Mouse (Mus musculus) yolk sac, embryonic 10.5 days (tissue): ENCODE data around the gene Pdgfra.
A peak's percentile ranks its signal among the peaks of the same experiment; 100 is the strongest.

ENCODE experiments used
- DNase-seq: peaks from one replicate; pipeline ENCODE4 v3.0.0-alpha.2; 2017; ENCODE audit warnings: low spot score

The Pdgfra gene

GRCm38 (mm10) chr5:75155741-75156553 is 3.9 kb downstream of the Pdgfra start:
- DNase-seq: peak; percentile 81

GRCm38 (mm10) chr5:75156554-75157036 is 4.5 kb downstream of the Pdgfra start:
- DNase-seq: no peak

GRCm38 (mm10) chr5:75157038-75157437 is 4.9 kb downstream of the Pdgfra start:
- peak; percentile 70 for DNase-seq

- DNase-seq: peak; percentile 26
Measured at GRCm38 (mm10) chr5:75160530-75161170, 8.6 kb downstream of the Pdgfra start.

- DNase-seq: no peak
Measured at GRCm38 (mm10) chr5:75161586-75161985, 9.5 kb downstream of the Pdgfra start.

- DNase-seq: no peak
Measured at GRCm38 (mm10) chr5:75163289-75163951, 11.3 kb downstream of the Pdgfra start.

- DNase-seq: no peak
Measured at GRCm38 (mm10) chr5:75164688-75165087, 12.6 kb downstream of the Pdgfra start.

GRCm38 (mm10) chr5:75169837-75170236 is 17.7 kb downstream of the Pdgfra start:
- DNase-seq: no peak

GRCm38 (mm10) chr5:75171859-75172258 is 19.8 kb downstream of the Pdgfra start:
- no peak for DNase-seq

GRCm38 (mm10) chr5:75179249-75179648 is 27.2 kb downstream of the Pdgfra start:
- DNase-seq: no peak

GRCm38 (mm10) chr5:75179726-75180290 is 27.7 kb downstream of the Pdgfra start:
- DNase-seq: no peak

GRCm38 (mm10) chr5:75183653-75184052 is 31.6 kb downstream of the Pdgfra start:
- DNase-seq: no peak

- no peak for DNase-seq
Measured at GRCm38 (mm10) chr5:75184112-75184511, 32.0 kb downstream of the Pdgfra start.

GRCm38 (mm10) chr5:75184693-75185235 is 32.7 kb downstream of the Pdgfra start:
- no peak for DNase-seq

GRCm38 (mm10) chr5:75185584-75185983 is 33.5 kb downstream of the Pdgfra start:
- no peak for DNase-seq

- DNase-seq: no peak
Measured at GRCm38 (mm10) chr5:75189319-75189987, 37.4 kb downstream of the Pdgfra start.

GRCm38 (mm10) chr5:75193107-75193506 is 41.0 kb downstream of the Pdgfra start:
- DNase-seq: no peak

GRCm38 (mm10) chr5:75198413-75198812 is 46.3 kb downstream of the Pdgfra start:
- DNase-seq: no peak

- DNase-seq: no peak
Measured at GRCm38 (mm10) chr5:75199698-75200365, 47.7 kb downstream of the Pdgfra start.

- DNase-seq: no peak
Measured at GRCm38 (mm10) chr5:75200366-75200724, 48.3 kb downstream of the Pdgfra start.

- no peak for DNase-seq
Measured at GRCm38 (mm10) chr5:75207905-75208304, 55.8 kb downstream of the Pdgfra start.
